Mouse (Mus musculus): ENCODE data around the gene Tmem206.

Tmem206 gene

GRCm38 (mm10) chr1:191325726-191326232 lies at the start of gene Tmem206:
Gene Tmem206 (plus strand): TSS chr1:191325912.
- DNase-seq (ENCODE audit: low spot score): peak; percentile 90

- no peak for DNase-seq (ENCODE audit: low spot score)
Measured at GRCm38 (mm10) chr1:191276181-191276580, 49.5 kb upstream of the Tmem206 start.

GRCm38 (mm10) chr1:191277549-191278059 lies 48.1 kb upstream of the Tmem206 start:
- no peak for DNase-seq (ENCODE audit: low spot score)

GRCm38 (mm10) chr1:191278324-191278723 lies 47.4 kb upstream of the Tmem206 start:
- DNase-seq (ENCODE audit: low spot score): no peak

GRCm38 (mm10) chr1:191281171-191281570 lies 44.5 kb upstream of the Tmem206 start:
- no peak for DNase-seq (ENCODE audit: low spot score)

- DNase-seq (ENCODE audit: low spot score): no peak
Measured at GRCm38 (mm10) chr1:191282319-191282718, 43.4 kb upstream of the Tmem206 start.

GRCm38 (mm10) chr1:191283110-191284040 lies 42.3 kb upstream of the Tmem206 start:
- DNase-seq (ENCODE audit: low spot score): no peak

GRCm38 (mm10) chr1:191284502-191284901 lies 41.2 kb upstream of the Tmem206 start:
- DNase-seq (ENCODE audit: low spot score): no peak

GRCm38 (mm10) chr1:191288762-191289161 lies 37.0 kb upstream of the Tmem206 start:
- DNase-seq (ENCODE audit: low spot score): peak; percentile 29

GRCm38 (mm10) chr1:191292348-191292747 lies 33.4 kb upstream of the Tmem206 start:
- peak; percentile 98 for DNase-seq (ENCODE audit: low spot score)

GRCm38 (mm10) chr1:191293051-191293450 lies 32.7 kb upstream of the Tmem206 start:
- no peak for DNase-seq (ENCODE audit: low spot score)

GRCm38 (mm10) chr1:191293996-191294795 lies 31.5 kb upstream of the Tmem206 start:
- no peak for DNase-seq (ENCODE audit: low spot score)

- no peak for DNase-seq (ENCODE audit: low spot score)
Measured at GRCm38 (mm10) chr1:191295784-191296183, 29.9 kb upstream of the Tmem206 start.

GRCm38 (mm10) chr1:191296445-191296844 lies 29.3 kb upstream of the Tmem206 start:
- peak; percentile 52 for DNase-seq (ENCODE audit: low spot score)

- DNase-seq (ENCODE audit: low spot score): no peak
Measured at GRCm38 (mm10) chr1:191298304-191298703, 27.4 kb upstream of the Tmem206 start.

- DNase-seq (ENCODE audit: low spot score): peak; percentile 66
Measured at GRCm38 (mm10) chr1:191299215-191299942, 26.3 kb upstream of the Tmem206 start.

- no peak for DNase-seq (ENCODE audit: low spot score)
Measured at GRCm38 (mm10) chr1:191301903-191302302, 23.8 kb upstream of the Tmem206 start.

GRCm38 (mm10) chr1:191303736-191304135 lies 22.0 kb upstream of the Tmem206 start:
- no peak for DNase-seq (ENCODE audit: low spot score)

- DNase-seq (ENCODE audit: low spot score): no peak
Measured at GRCm38 (mm10) chr1:191304216-191304615, 21.5 kb upstream of the Tmem206 start.

- no peak for DNase-seq (ENCODE audit: low spot score)
Measured at GRCm38 (mm10) chr1:191305610-191306009, 20.1 kb upstream of the Tmem206 start.

GRCm38 (mm10) chr1:191306316-191306715 lies 19.4 kb upstream of the Tmem206 start:
- no peak for DNase-seq (ENCODE audit: low spot score)

All from adipocyte (in vitro differentiated cells).